Mouse (Mus musculus) liver, adult 2 months (tissue): ENCODE measurements around the gene Rpl36a. TPM values are rescaled to one million over a fixed set of nuclear protein-coding genes. Genes with fewer than 3 reads are reported as not detected.

Source experiments
- DNase-seq: peaks from one replicate; pipeline ENCODE4 v3.0.0-alpha.2; 2011; ENCODE audit warnings: low read depth, low spot score; ENCODE audit errors: extremely low read depth
- H3K27ac ChIP-seq: fragments of 200-500 bp; replicated peaks from 2 replicates; pipeline ENCODE4 v1.5.1; 2012; ENCODE audit warnings: low read depth, mild to moderate bottlenecking, control low read depth, inconsistent platforms, low read length; ENCODE audit not compliant: insufficient read depth
- H3K27me3 ChIP-seq: fragments of 200-500 bp; 2 replicates; pipeline ENCODE4 v1.6.1; 2012; ENCODE audit warnings: mild to moderate bottlenecking, moderate library complexity, low read length, inconsistent platforms; ENCODE audit not compliant: control insufficient read depth, insufficient read depth
- H3K36me3 ChIP-seq: fragments of 200-500 bp; 2 replicates; pipeline ENCODE4 v1.6.1; 2012; ENCODE audit warnings: low read length, inconsistent platforms; ENCODE audit not compliant: control insufficient read depth, insufficient read depth
- H3K4me1 ChIP-seq: fragments of 200-500 bp; 2 replicates; pipeline ENCODE4 v1.6.1; 2011; ENCODE audit warnings: low read length; ENCODE audit not compliant: control insufficient read depth, insufficient read depth
- H3K4me3 ChIP-seq: fragments of 200-500 bp; 2 replicates; pipeline ENCODE4 v1.5.1; 2011; ENCODE audit warnings: low read depth, mild to moderate bottlenecking, control low read depth, low read length, moderate library complexity; ENCODE audit not compliant: insufficient read depth
- H3K79me2 ChIP-seq: fragments of 200-500 bp; 2 replicates; pipeline ENCODE4 v1.6.1; 2012; ENCODE audit warnings: inconsistent platforms, mild to moderate bottlenecking, low read length, moderate library complexity; ENCODE audit not compliant: control insufficient read depth, insufficient read depth
- H3K9ac ChIP-seq: fragments of 200-500 bp; 2 replicates; pipeline ENCODE4 v1.6.1; 2012; ENCODE audit warnings: low read depth, mild to moderate bottlenecking, control low read depth, inconsistent platforms, low read length
- CTCF ChIP-seq: fragments of 200-500 bp; IDR thresholded peaks from 2 replicates; pipeline ENCODE4 v1.5.1; 2011; ENCODE audit warnings: low read depth, low read length, control low read depth
- POLR2A ChIP-seq: fragments of 200-500 bp; IDR thresholded peaks from 2 replicates; pipeline ENCODE4 v1.6.1; 2011; ENCODE audit warnings: low read length, control low read depth; ENCODE audit not compliant: insufficient read depth; ENCODE audit errors: extremely low read depth
- WGBS: fragments of 180-500 bp; shearing (Covaris S2); methylation state at CpG from one replicate; pipeline ENCODE4 v1.1.7; 2018; 5-methylcytosine and 5-hydroxymethylcytosine counted together
- polyA plus RNA-seq: library from polyadenylated mRNA; depleted of rRNA; stranded (reverse); fragments of >200 nt; gene quantifications from 2 replicates; pipeline ENCODE4 v1.2.3, GENCODE M21; 2012
- total RNA-seq: library from RNA; depleted of rRNA; stranded (reverse); fragments of >200 nt; gene quantifications from 2 replicates; pipeline ENCODE4 v1.2.3, GENCODE M21; 2014

Gene Rpl36a
- total and polyA plus RNA-seq, 2 experiments: 85.4 to 349 TPM

GRCm38 (mm10) chrX:134601380-134602120 lies 16.1 kb downstream of the Rpl36a start:
- H3K79me2 ChIP-seq: no peaks in the 10 kb centered on the region; the same call in 1 of the 2 replicates
- H3K27me3 ChIP-seq: no peaks in the 10 kb centered on the region
- H3K4me1 ChIP-seq: peaks cover 3% of the 10 kb centered on the region
- H3K27ac ChIP-seq: peak overlapping the region; percentile 82
- no peaks in the 10 kb centered on the region for H3K36me3 ChIP-seq
- TF ChIP-seq POLR2A: no peak
- TF ChIP-seq CTCF: no peak
- under 1% methylated on average over 35 of the region's 43 CpGs for WGBS
- DNase-seq: peak; percentile 27
- H3K4me3 ChIP-seq: peak overlapping the region; percentile 91
- peak overlapping the region; percentile 86 for H3K9ac ChIP-seq

GRCm38 (mm10) chrX:134609472-134609871 lies 24.0 kb downstream of the Rpl36a start:
- no peak overlapping the region for H3K4me3 ChIP-seq
- TF ChIP-seq CTCF: 0 out of 2 replicates have a peak, but pooled peaks have one; percentile 11
- no peak for TF ChIP-seq POLR2A
- H3K4me1 ChIP-seq: no peaks in the 10 kb centered on the region
- H3K9ac ChIP-seq: no peak overlapping the region
- WGBS: 18% methylated on average over 4 of the region's 4 CpGs
- no peaks in the 10 kb centered on the region for H3K79me2 ChIP-seq
- no peaks in the 10 kb centered on the region for H3K27me3 ChIP-seq
- no peak for DNase-seq
- H3K27ac ChIP-seq: no peak overlapping the region
- H3K36me3 ChIP-seq: no peaks in the 10 kb centered on the region

GRCm38 (mm10) chrX:134610984-134611383 lies 25.5 kb downstream of the Rpl36a start:
- Histone ChIP-seq H3K4me1 (no peaks in the 10 kb centered on the region), H3K27me3 (no peaks in the 10 kb centered on the region), H3K27ac (no peak overlapping the region), H3K79me2 (no peaks in the 10 kb centered on the region), H3K4me3 (no peak overlapping the region), H3K9ac (no peak overlapping the region), H3K36me3 (no peaks in the 10 kb centered on the region)
- no peak for DNase-seq
- 90% methylated on average over 4 of the region's 4 CpGs for WGBS
- TF ChIP-seq POLR2A (no peak), CTCF (no peak)

- WGBS: 6% methylated on average over 14 of the region's 15 CpGs
These were observed 27.0 kb downstream of the Rpl36a start for GRCm38 (mm10) chrX:134612285-134612959.

GRCm38 (mm10) chrX:134614306-134614705 lies 28.9 kb downstream of the Rpl36a start:
- Histone ChIP-seq H3K4me1 (no peaks in the 10 kb centered on the region), H3K27me3 (no peaks in the 10 kb centered on the region), H3K36me3 (no peaks in the 10 kb centered on the region), H3K27ac (no peak overlapping the region), H3K9ac (no peak overlapping the region), H3K4me3 (no peak overlapping the region), H3K79me2 (no peaks in the 10 kb centered on the region)
- WGBS: 65% methylated on average over 2 of the region's 2 CpGs
- no peak for DNase-seq
- TF ChIP-seq CTCF: peak; percentile 36
- TF ChIP-seq POLR2A: no peak

More at GRCm38 (mm10) chrX:134612285-134612959, 27.0 kb downstream of the Rpl36a start:
- peak overlapping the region; percentile 54 for H3K9ac ChIP-seq
- H3K4me1 ChIP-seq: no peaks in the 10 kb centered on the region
- no peaks in the 10 kb centered on the region for H3K79me2 ChIP-seq
- TF ChIP-seq POLR2A: no peak
- TF ChIP-seq CTCF: no peak
- no peak for DNase-seq
- no peaks in the 10 kb centered on the region for H3K36me3 ChIP-seq
- peak overlapping the region; percentile 60 for H3K4me3 ChIP-seq
- H3K27me3 ChIP-seq: no peaks in the 10 kb centered on the region
- H3K27ac ChIP-seq: peak overlapping the region; percentile 39; the same call in 1 of the 2 replicates

- no peaks in the 10 kb centered on the region for H3K4me1 ChIP-seq
- no peaks in the 10 kb centered on the region for H3K36me3 ChIP-seq
- DNase-seq: no peak
- no peak overlapping the region for H3K27ac ChIP-seq
- H3K79me2 ChIP-seq: no peaks in the 10 kb centered on the region
- H3K4me3 ChIP-seq: no peak overlapping the region
- H3K27me3 ChIP-seq: no peaks in the 10 kb centered on the region
- TF ChIP-seq POLR2A (no peak), CTCF (no peak)
- no peak overlapping the region for H3K9ac ChIP-seq
- WGBS: 80% methylated on average over 9 of the region's 9 CpGs
These were observed 34.2 kb downstream of the Rpl36a start for GRCm38 (mm10) chrX:134619695-134620094.
